Mouse (Mus musculus) heart, embryonic 15.5 days (tissue): ENCODE data around the gene Snupn. TPM values are rescaled to one million over a fixed set of nuclear protein-coding genes. Genes with fewer than 3 reads are reported as not detected.

Experiments used
- ATAC-seq: fragments of 200-750 bp; cut with Nextera tagmentation; replicated peaks from 2 replicates; pipeline ENCODE4 v1.8.0; 2017; ENCODE audit warnings: low read depth, moderate TSS enrichment; ENCODE audit not compliant: insufficient number of reproducible peaks, insufficient read depth, low FRiP score
- H3K27ac ChIP-seq: fragments of 300-500 bp; sonication (generic); 2 replicates; pipeline ENCODE4 v1.5.1; 2015; ENCODE audit warnings: mild to moderate bottlenecking, inconsistent platforms
- H3K27me3 ChIP-seq: fragments of 300-500 bp; sonication (generic); 2 replicates; pipeline ENCODE4 v1.6.1; 2015; ENCODE audit warnings: inconsistent platforms
- H3K36me3 ChIP-seq: fragments of 300-500 bp; sonication (generic); 2 replicates; pipeline ENCODE4 v1.6.1; 2015; ENCODE audit warnings: mild to moderate bottlenecking, inconsistent platforms
- H3K4me1 ChIP-seq: fragments of 300-500 bp; sonication (generic); replicated peaks from 2 replicates; pipeline ENCODE4 v1.6.1; 2015; ENCODE audit warnings: inconsistent platforms
- H3K4me2 ChIP-seq: fragments of 300-500 bp; sonication (generic); 2 replicates; pipeline ENCODE4 v1.6.1; 2015; ENCODE audit warnings: inconsistent platforms, mild to moderate bottlenecking, moderate library complexity
- H3K4me3 ChIP-seq: fragments of 300-500 bp; sonication (generic); 2 replicates; pipeline ENCODE4 v1.5.1; 2015; ENCODE audit warnings: mild to moderate bottlenecking, inconsistent platforms
- H3K9ac ChIP-seq: fragments of 300-500 bp; sonication (generic); 2 replicates; pipeline ENCODE4 v1.6.1; 2015; ENCODE audit warnings: mild to moderate bottlenecking, inconsistent platforms
- H3K9me3 ChIP-seq: fragments of 300-500 bp; sonication (generic); replicated peaks from 2 replicates; pipeline ENCODE4 v1.6.1; 2016; ENCODE audit warnings: inconsistent platforms
- WGBS: fragments of 180-500 bp; shearing (Covaris S2); methylation state at CpG from one replicate; pipeline ENCODE4 v1.1.7; 2015; ENCODE audit warnings: mixed read lengths; 5-methylcytosine and 5-hydroxymethylcytosine counted together
- polyA plus RNA-seq: library from polyadenylated mRNA; unstranded; fragments of >200 nt; fragmentation: Nextera tagmentation; extraction: Ambion mirVana; gene quantifications from 2 replicates; pipeline ENCODE4 v1.2.1, GENCODE M21; 2015

The Snupn gene
- polyA plus RNA-seq, 1 experiment from 2014 or later: 14.4 TPM

GRCm38 (mm10) chr9:57013756-57014155, 63.1 kb downstream of the Snupn start:
- no peak overlapping the region for H3K4me3 ChIP-seq
- H3K9ac ChIP-seq: no peak overlapping the region
- no peak overlapping the region for H3K27ac ChIP-seq
- H3K4me2 ChIP-seq: no peak overlapping the region
- no peak for ATAC-seq
- H3K27me3 ChIP-seq: no peaks in the 10 kb centered on the region
- peaks cover 5% of the 10 kb centered on the region; the same call in 1 of the 2 replicates for H3K4me1 ChIP-seq
- 85% methylated on average over 1 of the region's 1 CpGs for WGBS
- no peaks in the 10 kb centered on the region; the same call in 1 of the 2 replicates for H3K9me3 ChIP-seq
- peaks cover 14% of the 10 kb centered on the region for H3K36me3 ChIP-seq

DNA sequence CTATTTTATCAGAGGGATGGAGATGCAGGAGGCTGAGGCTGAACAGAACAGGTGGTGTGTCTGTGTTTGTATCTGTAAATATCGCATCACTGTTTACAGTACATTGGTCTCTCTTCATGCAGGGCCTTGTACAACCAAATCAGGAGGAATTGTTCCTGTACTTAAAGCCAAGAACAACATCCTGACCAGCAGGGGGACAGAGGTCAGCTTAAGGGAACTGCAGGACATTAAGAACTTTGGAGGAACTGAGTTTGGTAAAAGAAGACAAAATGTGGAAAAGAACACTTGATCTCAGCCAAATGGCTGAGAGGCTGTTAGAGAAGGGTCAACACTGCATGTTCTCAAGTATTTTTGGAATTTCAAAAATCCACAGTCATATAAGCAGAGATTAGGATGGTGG, 64.1 kb downstream of the Snupn start:
- Histone ChIP-seq H3K4me2 (no peak overlapping the region), H3K36me3 (peaks cover 18% of the 10 kb centered on the region), H3K4me3 (no peak overlapping the region), H3K9ac (no peak overlapping the region), H3K9me3 (no peaks in the 10 kb centered on the region; the same call in 1 of the 2 replicates), H3K27me3 (no peaks in the 10 kb centered on the region), H3K4me1 (peaks cover 5% of the 10 kb centered on the region; the same call in 1 of the 2 replicates), H3K27ac (no peak overlapping the region)
- ATAC-seq: no peak
- WGBS: 81% methylated on average over 1 of the region's 1 CpGs

DNA sequence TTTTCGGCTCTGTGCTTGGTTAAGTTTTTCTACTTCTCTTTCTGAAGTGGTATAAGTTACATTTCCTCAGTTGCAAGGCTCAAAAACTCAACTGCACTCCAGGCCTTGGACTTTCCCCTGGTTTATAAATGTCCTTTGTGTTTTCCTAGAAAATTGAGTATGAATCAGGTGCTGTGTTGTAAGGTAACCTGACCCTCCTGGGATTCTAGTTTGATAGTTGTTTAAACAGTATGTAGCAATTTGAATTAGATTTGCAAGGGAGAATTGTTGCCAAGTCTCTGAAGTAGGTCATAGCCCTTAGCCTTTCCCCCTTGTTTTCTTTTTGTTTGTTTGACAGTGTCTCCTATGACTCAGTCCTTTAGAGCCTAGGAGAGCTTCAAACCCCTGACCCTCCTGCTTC, 67.0 kb downstream of the Snupn start:
- Histone ChIP-seq H3K4me3 (no peak overlapping the region), H3K9ac (no peak overlapping the region), H3K4me1 (peaks cover 5% of the 10 kb centered on the region; the same call in 1 of the 2 replicates), H3K4me2 (no peak overlapping the region), H3K27ac (no peak overlapping the region), H3K27me3 (no peaks in the 10 kb centered on the region), H3K9me3 (no peaks in the 10 kb centered on the region; the same call in 1 of the 2 replicates), H3K36me3 (peaks cover 35% of the 10 kb centered on the region)
- 76% methylated on average over 1 of the region's 1 CpGs for WGBS
- no peak for ATAC-seq

- no peak overlapping the region for H3K9ac ChIP-seq
- no peak overlapping the region for H3K4me3 ChIP-seq
- no peak overlapping the region for H3K27ac ChIP-seq
- no peaks in the 10 kb centered on the region for H3K27me3 ChIP-seq
- H3K4me1 ChIP-seq: no peaks in the 10 kb centered on the region
- no peak for ATAC-seq
- H3K9me3 ChIP-seq: no peaks in the 10 kb centered on the region
- H3K4me2 ChIP-seq: no peak overlapping the region
- 85% methylated on average over 1 of the region's 1 CpGs for WGBS
- peaks cover 48% of the 10 kb centered on the region for H3K36me3 ChIP-seq
Measured at GRCm38 (mm10) chr9:57031756-57032155, 81.1 kb downstream of the Snupn start.

Other genes starting within 250 kb of the Snupn start
- 2.3 and 3.2 TPM in 2 replicates for gene Lingo1, start 154.4 kb upstream of the Snupn start, polyA plus RNA-seq
- gene Odf3l1, start 86.2 kb upstream of the Snupn start, polyA plus RNA-seq: 0.38 and 0.62 TPM in 2 replicates
- 28.9 and 38.3 TPM in 2 replicates for gene Cspg4, start 85.8 kb upstream of the Snupn start, polyA plus RNA-seq
- 7.0 and 9.5 TPM in 2 replicates for gene Snx33, start 22.5 kb upstream of the Snupn start, polyA plus RNA-seq
- 61.4 and 63.4 TPM in 2 replicates for gene Imp3, start 13.4 kb upstream of the Snupn start, polyA plus RNA-seq
- gene Ptpn9, start 44.0 kb downstream of the Snupn start, polyA plus RNA-seq: 13.4 and 17.1 TPM in 2 replicates
- 15.7 and 24.4 TPM in 2 replicates for gene Sin3a, start 121.2 kb downstream of the Snupn start, polyA plus RNA-seq
- gene Man2c1, start 179.8 kb downstream of the Snupn start, polyA plus RNA-seq: 45.6 and 65.5 TPM in 2 replicates
- 5.7 and 7.0 TPM in 2 replicates for gene Neil1, start 197.4 kb downstream of the Snupn start, polyA plus RNA-seq
- gene Commd4, start 207.5 kb downstream of the Snupn start, polyA plus RNA-seq: 57.7 and 73.4 TPM in 2 replicates